Comparison of ENCODE assay signal across 1 mouse cellular context in the genomic region with DNA sequence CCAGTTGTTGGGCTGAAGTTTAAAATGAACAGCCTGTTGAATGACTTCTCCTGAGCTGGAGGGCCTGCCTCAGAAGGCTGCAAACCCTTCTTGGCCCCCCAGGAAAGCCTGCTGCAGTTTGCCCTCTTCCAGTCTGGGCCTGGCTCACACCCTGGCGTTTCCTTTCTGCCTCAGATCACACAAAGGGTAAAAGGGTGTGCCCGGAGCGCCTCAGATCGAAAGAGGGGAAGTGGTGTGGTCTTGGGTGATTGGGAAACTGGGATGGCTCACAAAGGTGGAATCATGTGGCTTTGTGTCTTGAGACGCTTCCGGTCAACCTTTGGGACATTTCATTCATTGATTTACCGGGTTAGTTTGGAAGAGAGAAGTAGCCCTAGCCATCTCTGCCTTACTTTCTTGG.
A peak's percentile ranks its signal among the peaks of the same experiment; 100 is the strongest.
TF ChIP-seq lines count a peak whose summit lies in the region.

No protein-coding gene starts in this region.

TF ChIP-seq in MEL, 35 proteins besides CTCF, POLR2A, EP300 and RAD21:
- TF ChIP-seq CHD1 (IDR thresholded peaks at IDR 0.05; ENCODE audit: low read depth, low read length) (no peak), ELF1 (IDR thresholded peaks at IDR 0.05; ENCODE audit: low read depth, low read length) (no peak), RCOR1 (IDR thresholded peaks at IDR 0.05; ENCODE audit: low read depth, low read length) (0 out of 2 replicates have a peak, but pooled peaks have one; percentile 18), SMC3 (IDR thresholded peaks at IDR 0.05; ENCODE audit: low read depth, low read length) (no peak), MAZ (IDR thresholded peaks at IDR 0.05; ENCODE audit: low read depth, low read length) (0 out of 2 replicates have a peak, but pooled peaks have one; percentile 2), MYC (IDR thresholded peaks at IDR 0.05; ENCODE audit: low read depth, low read length) (no peak)
TF ChIP-seq in MEL: peak in this region for 2.
